Mouse (Mus musculus) cerebellum, adult 9-11 months (tissue): ENCODE measurements around the gene Txnip.

ENCODE experiments used
- DNase-seq: peaks from one replicate; pipeline ENCODE4 v3.0.0; 2022

The Txnip gene

DNA sequence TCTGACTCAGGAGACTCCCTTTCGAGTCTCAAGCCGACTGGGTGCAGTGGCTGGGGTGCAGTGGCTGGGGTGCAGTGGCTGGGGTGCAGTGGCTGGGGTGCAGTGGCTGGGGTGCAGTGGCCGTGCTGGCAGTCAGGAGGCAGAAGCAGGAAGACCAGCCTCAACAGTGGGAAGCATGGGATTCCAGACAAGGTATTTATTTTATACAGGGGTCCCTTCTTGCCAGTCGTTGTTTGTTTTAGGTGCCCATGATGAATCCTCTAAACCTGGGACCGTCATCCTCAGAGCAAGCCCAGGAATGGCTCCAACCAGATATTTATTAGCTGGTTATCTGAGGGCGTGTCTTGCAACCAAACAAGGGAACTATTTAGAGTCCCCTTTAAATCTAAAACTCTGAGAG lies 4.2 kb upstream of the Txnip start:
- no peak for DNase-seq

DNA sequence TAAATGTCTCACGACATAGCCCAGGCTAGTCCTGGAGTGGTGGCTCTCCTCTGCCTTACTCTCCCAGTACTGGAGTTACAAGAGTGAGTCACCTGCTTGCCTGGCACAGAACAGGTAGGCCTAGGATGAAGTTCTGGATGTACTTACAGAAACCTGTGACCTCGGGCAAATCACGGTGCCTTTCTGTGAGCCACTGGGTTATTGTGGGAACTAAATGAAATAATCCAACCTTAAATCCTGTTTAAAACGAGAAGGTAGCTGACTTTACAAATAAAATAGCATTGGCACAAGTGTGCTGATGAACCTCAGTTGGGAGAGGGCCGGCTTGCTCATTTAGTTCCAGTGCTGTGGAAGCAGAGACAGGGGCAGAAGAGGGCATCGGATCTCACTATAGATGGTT lies 3.5 kb upstream of the Txnip start:
- DNase-seq = no peak

DNA sequence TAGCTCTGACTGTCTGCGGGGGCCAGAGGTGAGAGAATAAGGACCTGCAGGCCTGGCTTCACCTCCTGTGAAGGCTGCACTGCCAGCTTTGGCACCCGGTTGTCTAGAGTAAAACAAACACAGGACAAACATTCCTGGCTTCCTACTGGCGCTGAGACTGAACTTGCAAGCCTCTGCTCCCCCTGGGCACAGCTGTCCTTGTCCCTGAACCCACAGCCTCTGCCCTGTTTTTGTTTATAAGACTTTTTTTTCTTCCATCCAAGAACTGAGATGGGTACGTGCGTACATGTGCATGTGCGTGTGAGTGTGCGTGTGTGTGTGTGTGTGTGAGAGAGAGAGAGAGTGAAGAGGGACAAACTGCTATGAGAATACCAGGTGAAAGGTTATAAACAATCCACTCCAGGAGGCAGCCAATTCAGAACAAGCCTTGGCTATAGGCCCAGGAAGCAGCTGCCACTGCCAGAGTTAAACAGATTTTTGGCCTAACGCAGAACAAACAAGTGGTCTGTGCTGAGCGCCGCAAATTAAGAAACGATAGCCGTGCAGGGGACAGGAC lies 2.6 kb upstream of the Txnip start:
- DNase-seq = no peak

DNA sequence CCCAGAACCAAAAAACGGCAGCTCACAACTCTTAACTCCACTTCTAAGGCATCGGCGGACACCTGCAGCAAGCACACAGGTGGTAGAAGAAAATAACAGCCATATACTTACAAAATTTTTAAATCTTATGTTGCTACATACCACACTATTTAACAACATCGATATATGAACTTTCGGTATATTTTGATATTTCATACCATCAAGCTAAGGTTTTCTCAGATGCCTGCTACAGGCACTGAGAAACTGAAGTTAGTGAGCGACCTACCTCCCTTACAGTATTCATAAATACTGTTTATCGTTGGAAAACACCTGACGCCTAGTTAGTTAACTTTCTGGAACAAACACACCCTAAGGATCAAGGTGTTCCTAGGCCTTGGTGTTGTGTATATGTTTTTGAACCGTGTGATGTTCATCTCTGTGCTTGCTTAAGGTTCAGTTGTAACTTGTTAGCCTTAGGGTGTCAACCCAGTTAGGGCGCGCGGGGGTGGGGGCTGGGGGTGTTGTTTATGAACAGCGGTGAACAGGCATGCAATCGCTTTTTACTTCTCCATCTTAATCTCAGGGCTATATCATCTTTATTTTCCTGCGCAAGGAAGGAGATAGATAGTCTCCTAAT lies 1.6 kb upstream of the Txnip start:
- DNase-seq = no peak

DNA sequence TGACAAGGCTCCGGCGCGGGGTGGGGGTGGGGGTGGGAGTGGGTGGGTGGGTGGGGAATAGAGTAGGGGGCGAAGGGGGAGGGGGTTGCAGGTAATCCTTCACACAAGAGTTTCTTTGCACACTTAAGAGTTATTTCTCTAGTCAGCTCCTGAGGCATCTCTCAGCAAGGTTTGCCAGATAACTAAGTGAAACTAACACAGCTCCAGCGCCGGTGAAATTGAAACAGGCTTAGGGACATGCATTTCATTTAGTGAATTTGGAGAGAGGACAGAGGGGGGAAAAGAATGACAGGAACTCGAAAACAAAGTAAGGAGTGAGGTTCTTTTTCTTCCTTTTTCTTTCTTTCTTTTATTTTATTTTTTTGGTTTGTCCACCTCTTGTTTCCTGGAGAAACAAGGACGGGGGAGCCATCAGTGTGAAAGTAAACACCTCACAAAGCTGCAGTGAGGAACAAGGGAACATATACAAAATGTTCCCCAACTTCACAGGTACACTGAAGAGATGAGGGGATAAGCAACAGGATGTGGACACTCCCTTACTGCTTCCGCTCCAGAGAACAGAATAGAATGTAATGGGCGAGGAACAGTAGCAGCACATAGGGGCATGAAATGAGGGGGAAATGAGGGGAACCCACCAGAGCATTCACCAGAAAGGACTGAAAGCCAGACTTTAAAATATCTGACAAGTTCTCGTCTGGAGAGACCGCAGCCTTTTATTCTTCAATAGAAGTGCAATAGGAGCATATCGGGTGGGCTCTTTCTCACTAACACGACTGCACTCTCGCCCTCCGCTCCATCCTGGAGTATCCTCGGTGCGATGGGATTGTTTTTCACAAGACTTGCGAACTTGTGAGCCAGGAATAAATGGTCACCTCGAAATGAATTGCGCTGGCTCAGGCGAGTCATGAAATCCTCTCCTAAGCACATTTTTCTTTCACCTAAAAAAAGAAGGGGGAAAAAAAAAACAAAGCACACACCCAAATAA lies 814 bp upstream of the Txnip start:
- DNase-seq = no peak

DNA sequence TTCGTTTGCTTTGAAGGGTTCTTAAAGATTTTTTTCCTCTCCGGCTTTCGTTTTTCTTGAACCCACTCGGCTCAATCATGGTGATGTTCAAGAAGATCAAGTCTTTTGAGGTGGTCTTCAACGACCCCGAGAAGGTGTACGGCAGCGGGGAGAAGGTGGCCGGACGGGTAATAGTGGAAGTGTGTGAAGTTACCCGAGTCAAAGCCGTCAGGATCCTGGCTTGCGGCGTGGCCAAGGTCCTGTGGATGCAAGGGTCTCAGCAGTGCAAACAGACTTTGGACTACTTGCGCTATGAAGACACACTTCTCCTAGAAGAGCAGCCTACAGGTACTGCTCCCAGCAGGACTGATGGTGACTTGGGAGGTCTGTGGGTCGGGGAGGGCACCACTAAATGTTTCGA lies 402 bp downstream of the Txnip start:
- no peak for DNase-seq

DNA sequence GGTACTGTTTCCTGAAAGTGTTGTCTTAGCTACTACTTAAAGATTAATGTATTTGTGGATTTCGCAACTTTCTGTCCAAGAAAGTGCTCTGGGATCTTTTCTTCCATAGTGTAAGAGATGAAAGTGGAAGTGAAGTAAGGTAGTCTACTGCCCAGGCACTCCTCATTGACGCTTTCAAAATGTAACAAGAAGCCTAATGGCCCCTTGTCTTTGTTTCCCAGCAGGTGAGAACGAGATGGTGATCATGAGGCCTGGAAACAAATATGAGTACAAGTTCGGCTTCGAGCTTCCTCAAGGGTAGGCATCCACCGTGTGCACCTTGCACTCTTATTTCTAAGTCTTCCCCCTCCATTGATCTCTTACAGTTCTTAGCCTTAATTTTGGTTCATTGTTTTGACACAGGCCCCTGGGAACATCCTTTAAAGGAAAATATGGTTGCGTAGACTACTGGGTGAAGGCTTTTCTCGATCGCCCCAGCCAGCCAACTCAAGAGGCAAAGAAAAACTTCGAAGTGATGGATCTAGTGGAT lies 975 bp downstream of the Txnip start:
- no peak for DNase-seq

DNA sequence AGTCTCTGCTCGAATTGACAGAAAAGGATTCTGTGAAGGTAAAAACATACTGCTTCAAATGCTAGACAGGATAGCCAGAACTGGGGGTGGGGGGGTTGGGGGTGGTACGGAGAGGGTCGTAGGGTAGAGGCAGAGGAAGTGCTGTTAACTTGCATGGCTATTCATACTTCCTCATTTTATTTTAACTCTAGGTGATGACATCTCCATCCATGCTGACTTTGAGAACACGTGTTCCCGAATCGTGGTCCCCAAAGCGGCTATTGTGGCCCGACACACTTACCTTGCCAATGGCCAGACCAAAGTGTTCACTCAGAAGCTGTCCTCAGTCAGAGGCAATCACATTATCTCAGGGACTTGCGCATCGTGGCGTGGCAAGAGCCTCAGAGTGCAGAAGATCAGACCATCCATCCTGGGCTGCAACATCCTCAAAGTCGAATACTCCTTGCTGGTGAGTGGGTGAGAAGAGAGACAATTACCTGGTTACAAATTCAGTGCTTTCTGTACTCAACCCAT lies 1.7 kb downstream of the Txnip start:
- DNase-seq = no peak

DNA sequence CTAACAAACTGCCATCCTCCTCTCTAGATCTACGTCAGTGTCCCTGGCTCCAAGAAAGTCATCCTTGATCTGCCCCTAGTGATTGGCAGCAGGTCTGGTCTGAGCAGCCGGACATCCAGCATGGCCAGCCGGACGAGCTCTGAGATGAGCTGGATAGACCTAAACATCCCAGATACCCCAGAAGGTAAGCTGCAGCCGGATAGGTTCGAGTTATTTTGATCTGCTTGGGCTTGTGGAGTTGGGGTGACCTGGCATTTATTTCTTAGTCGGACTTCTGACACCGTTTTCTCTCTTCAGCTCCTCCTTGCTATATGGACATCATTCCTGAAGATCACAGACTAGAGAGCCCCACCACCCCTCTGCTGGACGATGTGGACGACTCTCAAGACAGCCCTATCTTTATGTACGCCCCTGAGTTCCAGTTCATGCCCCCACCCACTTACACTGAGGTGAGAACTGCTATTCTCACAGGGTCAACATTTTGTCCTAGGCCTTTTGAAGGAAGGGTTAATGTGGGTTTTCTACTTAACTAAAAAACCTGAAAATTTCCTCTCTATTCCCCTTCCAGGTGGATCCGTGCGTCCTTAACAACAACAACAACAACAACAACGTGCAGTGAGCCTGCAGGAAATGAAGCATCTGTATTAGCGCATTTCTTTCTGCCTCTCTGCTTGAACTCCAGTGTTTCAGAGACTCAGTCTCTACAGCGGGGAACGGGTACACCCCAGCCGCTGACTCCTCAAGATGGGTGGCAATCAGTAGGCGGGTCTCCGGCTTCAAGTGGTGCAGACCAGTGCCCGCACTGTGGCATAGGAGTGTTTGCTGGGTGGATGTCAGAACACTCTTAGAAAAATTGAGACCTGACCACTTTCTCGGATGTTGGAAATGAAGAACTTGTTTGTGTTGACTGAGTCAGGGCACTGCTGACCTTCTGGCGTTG lies 2.4 kb downstream of the Txnip start:
- DNase-seq = no peak

DNA sequence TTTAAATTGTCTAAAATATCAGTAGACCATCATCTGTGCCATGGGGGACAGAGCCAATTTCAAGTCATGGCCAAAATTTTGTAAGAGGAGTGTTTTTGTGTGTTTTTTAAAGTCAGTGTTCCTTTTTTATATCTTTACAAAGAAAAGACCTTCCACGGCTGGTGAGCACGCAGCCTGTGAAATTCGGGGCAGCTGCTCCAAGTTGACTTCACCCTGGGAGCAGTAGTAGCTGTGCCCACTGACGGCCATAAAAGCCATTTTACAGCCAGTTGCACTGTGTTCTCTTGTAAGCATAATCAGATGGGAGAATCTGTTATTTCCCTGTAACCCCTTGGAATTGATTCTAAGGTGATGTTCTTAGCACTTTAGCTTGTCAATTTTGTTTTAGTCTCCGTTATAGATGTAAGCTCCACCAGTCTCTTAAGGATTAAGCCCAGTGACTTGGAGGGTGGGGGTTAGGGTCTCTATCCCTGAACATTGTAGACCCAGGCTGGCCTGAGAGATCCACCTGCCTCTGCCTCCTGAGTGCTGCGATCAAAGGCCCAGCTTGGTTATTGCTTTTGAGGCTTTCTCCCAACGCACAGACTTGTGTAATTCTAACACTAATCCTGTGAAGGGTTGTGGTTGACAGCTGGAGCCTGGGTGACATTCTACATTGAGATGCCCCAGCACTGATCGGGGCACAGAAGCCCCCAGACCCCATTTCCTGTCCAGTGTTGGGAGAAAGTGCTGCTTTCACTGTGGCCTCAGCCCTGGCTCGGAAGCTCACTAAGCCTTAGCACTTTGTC lies 3.3 kb downstream of the Txnip start:
- DNase-seq = no peak

DNA sequence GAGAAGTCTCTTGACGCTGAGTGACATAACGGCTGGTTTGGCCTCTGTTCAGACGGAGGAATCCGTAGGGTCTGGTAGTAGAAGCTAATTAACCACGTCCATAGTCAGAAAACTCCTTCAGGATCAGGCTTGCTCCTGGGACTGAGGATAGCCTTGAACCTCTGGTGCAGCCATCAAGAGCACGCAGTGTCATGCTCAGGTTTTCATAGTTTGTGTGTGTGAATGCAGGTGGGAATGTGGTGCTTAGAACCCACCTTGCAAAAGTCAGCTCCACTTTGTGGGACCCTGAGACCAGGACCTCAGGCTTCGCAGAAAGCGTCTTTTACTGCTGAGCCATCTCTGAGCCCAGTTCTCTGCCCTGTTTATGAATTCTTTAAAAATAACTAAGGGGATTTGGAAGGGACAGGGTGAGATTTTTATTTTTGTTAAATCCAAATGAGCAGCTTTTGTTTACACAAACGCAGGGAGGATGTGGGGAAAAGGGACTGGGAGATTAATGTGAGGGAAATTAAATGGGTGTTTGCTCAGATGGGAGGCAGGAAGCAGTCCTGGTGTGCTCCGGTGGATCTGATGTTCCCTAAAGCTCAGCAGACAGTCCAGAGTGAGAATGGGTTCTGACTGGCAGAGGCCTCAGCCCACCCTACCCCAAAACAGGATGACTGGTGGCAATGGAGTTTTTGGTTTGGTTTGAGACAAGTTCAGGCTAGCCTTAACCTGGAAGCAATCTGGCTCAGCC lies 4.4 kb downstream of the Txnip start:
- no peak for DNase-seq

DNA sequence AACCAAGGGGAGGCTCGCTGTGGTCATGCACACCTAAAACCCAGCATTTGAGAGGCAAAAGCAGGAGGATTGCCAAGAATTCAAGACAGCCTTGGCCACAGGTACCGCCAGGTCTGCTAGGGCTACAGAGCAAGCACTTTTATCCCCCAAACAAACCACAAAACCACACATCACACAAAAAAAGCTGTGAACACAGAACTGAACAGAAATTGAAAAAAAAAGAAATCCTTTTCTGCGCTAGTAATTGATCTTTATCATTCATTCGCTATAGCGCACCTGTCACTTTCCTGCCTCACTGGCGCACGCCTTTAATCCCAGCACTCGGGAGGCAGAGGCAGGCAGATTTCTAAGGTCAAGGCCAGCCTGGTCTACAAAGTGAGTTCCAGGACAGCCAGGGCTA lies 5.5 kb downstream of the Txnip start:
- no peak for DNase-seq

DNA sequence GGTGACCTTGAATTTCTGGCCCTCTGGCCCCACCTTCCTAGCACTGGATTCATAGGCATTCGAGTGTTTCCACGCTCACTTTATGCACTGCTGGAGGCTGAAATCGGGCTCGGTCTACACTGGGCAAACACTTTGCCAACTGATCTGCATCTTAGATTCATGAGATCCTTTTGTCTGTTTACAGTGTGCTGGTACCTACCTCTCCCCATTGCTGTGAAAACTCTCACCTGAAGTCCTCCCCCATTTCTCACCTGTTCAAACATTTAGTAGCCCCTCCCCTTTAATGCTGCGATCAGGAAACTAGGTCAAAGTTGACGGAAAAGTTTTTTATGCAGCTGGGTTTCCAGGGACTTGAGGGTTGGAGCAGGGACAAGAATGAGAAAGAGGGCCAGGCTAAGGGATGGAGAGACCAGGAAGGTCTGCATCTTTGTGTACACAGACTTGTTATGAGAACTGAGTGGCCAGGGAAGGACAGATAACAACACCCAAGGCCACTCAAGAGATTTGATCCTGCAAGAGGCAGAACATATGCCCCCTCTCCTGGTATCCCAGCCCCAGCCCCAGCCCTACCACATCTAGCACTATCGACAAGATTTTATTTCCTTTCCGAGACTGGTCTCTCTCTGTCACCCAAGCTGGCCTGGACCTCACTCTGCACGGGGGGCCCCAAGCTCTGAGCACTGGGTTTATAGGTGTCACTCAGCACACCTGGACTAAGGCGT lies 6.3 kb downstream of the Txnip start:
- DNase-seq = no peak

DNA sequence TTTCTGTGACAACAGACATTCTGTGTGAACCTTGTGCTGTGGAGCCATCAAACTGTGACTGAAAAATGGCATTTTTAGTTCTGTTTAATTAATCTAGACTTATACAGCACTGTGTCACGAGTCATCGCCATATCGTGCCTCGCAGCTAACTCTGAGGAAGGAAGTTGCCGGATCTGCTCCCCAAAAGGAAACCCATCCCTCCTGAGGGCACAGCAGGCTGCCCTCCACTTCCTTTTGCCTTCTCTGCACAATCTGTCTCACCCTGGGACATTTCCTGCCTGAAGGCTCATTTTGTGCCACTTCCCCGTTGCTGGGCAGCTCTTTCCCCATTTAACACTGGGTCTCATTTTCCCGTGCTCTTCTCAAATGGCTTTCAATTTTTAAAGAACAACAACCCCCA lies 6.9 kb downstream of the Txnip start:
- DNase-seq = no peak

DNA sequence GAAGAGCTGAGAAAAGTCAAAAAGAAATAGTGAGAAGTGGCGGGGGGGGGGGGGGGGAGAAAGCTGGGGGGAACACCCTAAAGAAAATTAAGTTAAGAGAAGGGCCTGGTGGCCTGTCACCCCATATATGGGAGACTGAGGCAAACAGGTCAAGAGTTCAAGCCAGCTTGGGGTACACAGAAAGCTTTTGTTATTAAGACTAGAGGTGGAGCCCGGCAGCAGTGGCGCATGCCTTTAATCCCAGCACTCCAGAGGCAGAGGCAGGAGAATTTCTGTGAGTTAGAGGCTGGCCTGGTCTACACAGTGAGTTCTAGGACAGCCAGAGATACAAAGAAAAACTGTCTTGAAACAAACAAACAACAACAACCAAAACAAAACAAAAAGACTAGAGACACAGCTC lies 7.3 kb downstream of the Txnip start:
- no peak for DNase-seq

DNA sequence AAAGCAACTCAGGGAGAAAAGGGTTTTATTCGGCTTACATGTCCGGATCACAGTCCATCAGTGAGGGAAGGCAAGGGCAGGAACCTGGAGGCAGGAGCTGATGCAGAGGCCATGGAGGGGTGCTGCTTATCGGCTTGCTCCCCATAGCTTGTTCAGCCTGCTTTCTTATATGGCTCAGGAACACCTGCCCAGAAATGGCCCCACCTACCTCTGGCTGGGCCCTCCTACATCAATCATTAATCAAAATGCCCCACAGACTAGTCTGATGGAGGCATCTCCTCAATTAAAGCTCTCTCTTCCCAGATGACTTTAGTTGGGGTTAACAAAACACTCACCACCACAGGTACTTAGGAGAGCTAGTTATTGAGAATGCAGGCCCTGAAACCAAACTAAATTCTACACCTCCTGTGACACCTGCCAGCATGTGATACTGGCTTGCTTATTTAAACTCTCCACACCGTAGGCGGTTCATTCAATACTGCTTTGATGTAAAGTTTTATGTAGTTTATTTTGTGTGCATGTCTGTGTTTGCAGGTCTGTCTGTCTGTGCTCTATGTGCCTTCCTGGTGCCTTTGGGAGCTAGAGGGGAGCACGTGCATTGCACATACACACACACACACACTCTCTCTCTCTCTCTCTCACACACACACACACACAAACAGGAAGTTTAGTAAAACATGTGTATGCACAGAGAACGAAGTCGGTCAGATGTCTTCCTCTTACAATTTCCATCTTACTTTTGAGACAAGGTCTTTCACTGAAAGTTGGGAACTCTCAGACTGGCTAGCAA lies 9.1 kb downstream of the Txnip start:
- DNase-seq = no peak

DNA sequence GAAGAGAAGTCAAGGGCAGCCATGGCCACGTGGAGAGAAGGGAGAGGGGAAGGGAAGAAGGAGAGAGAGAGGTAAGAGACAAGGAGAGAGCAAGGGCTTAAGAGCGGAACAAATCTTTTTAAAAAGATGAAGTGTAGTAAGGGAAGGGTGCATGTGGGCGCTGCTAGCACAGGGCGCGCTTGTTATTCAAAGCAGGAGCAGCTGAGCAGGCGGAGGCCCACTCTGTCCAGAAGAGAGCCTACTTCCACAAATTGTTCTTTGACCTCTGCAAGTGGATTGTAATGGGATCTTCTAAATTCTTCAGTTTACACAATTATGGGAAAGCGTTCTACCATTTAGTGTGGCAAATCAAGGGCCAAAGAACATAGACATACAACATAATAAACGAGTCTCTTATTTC lies 10.8 kb downstream of the Txnip start:
- no peak for DNase-seq

DNA sequence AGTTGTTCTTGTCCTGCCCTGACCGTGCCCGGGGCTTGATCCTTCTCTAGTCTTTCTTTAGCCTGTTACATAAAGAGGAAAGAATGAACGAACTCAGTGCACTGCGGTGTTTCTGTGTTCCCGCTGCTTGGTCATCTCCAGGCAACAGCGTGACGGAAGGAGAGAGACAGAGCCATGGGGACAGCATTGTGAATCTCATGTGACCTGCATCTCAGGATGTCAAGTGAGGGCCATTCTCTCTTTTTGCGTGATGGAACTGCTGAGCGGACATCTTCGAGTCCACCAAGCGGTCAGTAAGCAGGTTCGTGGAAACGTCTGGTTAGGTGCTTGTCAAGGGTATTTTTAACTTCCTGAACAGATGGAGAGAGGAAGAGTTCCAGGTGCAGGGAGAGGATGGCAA lies 11.7 kb downstream of the Txnip start:
- DNase-seq = no peak

DNA sequence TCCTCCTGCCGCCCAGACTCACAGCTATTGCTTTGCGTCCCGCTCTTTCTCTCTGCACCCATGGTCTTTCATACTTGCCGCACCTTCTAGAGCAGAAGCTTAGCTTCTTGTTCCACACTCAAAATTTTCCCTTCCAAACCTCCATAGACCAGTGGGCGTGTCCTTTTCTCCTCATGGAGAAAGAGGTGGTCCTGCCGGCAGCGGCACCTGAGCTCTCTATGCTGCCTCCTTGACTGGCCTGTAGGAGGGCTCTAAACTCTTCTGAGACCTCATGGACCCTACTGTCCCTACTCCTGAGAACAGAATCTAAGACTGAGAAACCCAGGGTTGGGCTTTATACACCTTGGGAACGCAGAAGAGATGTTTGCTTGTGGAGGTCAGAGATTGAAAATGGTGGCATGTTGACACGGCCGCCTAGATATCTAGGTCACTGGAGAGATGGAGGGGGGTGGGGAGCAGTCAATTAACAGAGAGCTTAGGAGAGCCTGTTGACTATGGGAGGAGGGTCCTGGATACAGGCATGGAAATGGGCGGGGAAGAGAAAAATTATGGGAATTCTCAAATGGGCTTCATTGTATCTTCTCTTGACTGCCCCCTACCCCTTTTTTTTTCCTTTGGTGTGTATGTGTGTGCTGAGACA lies 12.3 kb downstream of the Txnip start:
- DNase-seq = no peak
